Mouse (Mus musculus): ENCODE results near the gene Mylk3. TPM values are rescaled to one million over a fixed set of nuclear protein-coding genes. Genes with fewer than 3 reads are reported as not detected.

Gene Mylk3
- total RNA-seq, 2 experiments from 2014 or later = 3.6 to 5.2 TPM

GRCm38 (mm10) chr8:85408053-85408505, 21.9 kb upstream of the Mylk3 start:
- Histone ChIP-seq H3K27ac (no peak overlapping the region), H3K4me3 (no peak overlapping the region)
- DNase-seq (ENCODE audit: extremely low spot score in 1 of 2, low spot score in 2 of 2) = peak in 1 of 2 experiments; percentile 26
- intact Hi-C loops (cut with DNase I) = loop anchor here (2.0 kb wide), 1 partner anchor 97 kb away; no protein-coding TSS in a partner anchor
- TF ChIP-seq CTCF (IDR thresholded peaks at IDR 0.05) = peak; percentile 61

- DNase-seq (ENCODE audit: extremely low spot score in 1 of 2, low spot score in 2 of 2) = no peak
- H3K4me3 ChIP-seq = no peak overlapping the region
- TF ChIP-seq CTCF (IDR thresholded peaks at IDR 0.05) = no peak
- H3K27ac ChIP-seq = no peak overlapping the region
- intact Hi-C loops (cut with DNase I) = no loop called here
Measured at GRCm38 (mm10) chr8:85405961-85406360, 19.8 kb upstream of the Mylk3 start.

- intact Hi-C loops (cut with DNase I) = no loop called here
- no peak overlapping the region for H3K4me3 ChIP-seq
- DNase-seq (ENCODE audit: extremely low spot score in 1 of 2, low spot score in 2 of 2) = no peak
- no peak for TF ChIP-seq CTCF (IDR thresholded peaks at IDR 0.05)
- H3K27ac ChIP-seq = no peak overlapping the region
Measured at GRCm38 (mm10) chr8:85405418-85405817, 19.3 kb upstream of the Mylk3 start.

- intact Hi-C loops (cut with DNase I) = no loop called here
- DNase-seq (ENCODE audit: extremely low spot score in 1 of 2, low spot score in 2 of 2) = no peak
Measured at GRCm38 (mm10) chr8:85398548-85398947, 12.4 kb upstream of the Mylk3 start.

GRCm38 (mm10) chr8:85397508-85397907, 11.4 kb upstream of the Mylk3 start:
- TF ChIP-seq CTCF (IDR thresholded peaks at IDR 0.05) = peak; percentile 83
- Histone ChIP-seq H3K27ac (no peak overlapping the region), H3K4me3 (no peak overlapping the region)
- intact Hi-C loops (cut with DNase I) = no loop called here
- no peak for DNase-seq (ENCODE audit: extremely low spot score in 1 of 2, low spot score in 2 of 2)

More at GRCm38 (mm10) chr8:85398548-85398947, 12.4 kb upstream of the Mylk3 start:
- no peak overlapping the region for H3K4me3 ChIP-seq
- no peak overlapping the region for H3K27ac ChIP-seq
- TF ChIP-seq CTCF (IDR thresholded peaks at IDR 0.05) = no peak; the same call in none of the 2 replicates

GRCm38 (mm10) chr8:85396432-85397079, 10.4 kb upstream of the Mylk3 start:
- no peak for DNase-seq (ENCODE audit: extremely low spot score in 1 of 2, low spot score in 2 of 2)
- intact Hi-C loops (cut with DNase I) = no loop called here
- Histone ChIP-seq H3K4me3 (no peak overlapping the region), H3K27ac (no peak overlapping the region)
- no peak for TF ChIP-seq CTCF (IDR thresholded peaks at IDR 0.05)

- no peak for TF ChIP-seq CTCF (IDR thresholded peaks at IDR 0.05)
- Histone ChIP-seq H3K27ac (no peak overlapping the region), H3K4me3 (no peak overlapping the region)
- no peak for DNase-seq (ENCODE audit: extremely low spot score in 1 of 2, low spot score in 2 of 2)
- intact Hi-C loops (cut with DNase I) = no loop called here
Measured at GRCm38 (mm10) chr8:85395681-85396431, 9.7 kb upstream of the Mylk3 start.

GRCm38 (mm10) chr8:85395017-85395416, 8.9 kb upstream of the Mylk3 start:
- TF ChIP-seq CTCF (IDR thresholded peaks at IDR 0.05) = no peak
- intact Hi-C loops (cut with DNase I) = no loop called here
- no peak overlapping the region for H3K4me3 ChIP-seq
- DNase-seq (ENCODE audit: extremely low spot score in 1 of 2, low spot score in 2 of 2) = no peak
- no peak overlapping the region for H3K27ac ChIP-seq

GRCm38 (mm10) chr8:85393199-85393598, 7.1 kb upstream of the Mylk3 start:
- Histone ChIP-seq H3K27ac (no peak overlapping the region), H3K4me3 (no peak overlapping the region)
- intact Hi-C loops (cut with DNase I) = loop anchor here (5.0 kb wide), 1 partner anchor 56 kb away; no protein-coding TSS in a partner anchor
- no peak for TF ChIP-seq CTCF (IDR thresholded peaks at IDR 0.05)
- DNase-seq (ENCODE audit: extremely low spot score in 1 of 2, low spot score in 2 of 2) = no peak

GRCm38 (mm10) chr8:85391438-85391837, 5.3 kb upstream of the Mylk3 start:
- DNase-seq (ENCODE audit: extremely low spot score in 1 of 2, low spot score in 2 of 2) = no peak
- no peak for TF ChIP-seq CTCF (IDR thresholded peaks at IDR 0.05)
- intact Hi-C loops (cut with DNase I) = loop anchor here (5.0 kb wide), 1 partner anchor 54 kb away; no protein-coding TSS in a partner anchor
- H3K4me3 ChIP-seq = no peak overlapping the region
- H3K27ac ChIP-seq = no peak overlapping the region

GRCm38 (mm10) chr8:85381926-85382325, 4.2 kb downstream of the Mylk3 start:
- Histone ChIP-seq H3K4me3 (no peak overlapping the region), H3K27ac (peak overlapping the region; percentile 8; the same call in 1 of the 2 replicates)
- no peak for DNase-seq (ENCODE audit: extremely low spot score in 1 of 2, low spot score in 2 of 2)
- TF ChIP-seq CTCF (IDR thresholded peaks at IDR 0.05) = no peak
- intact Hi-C loops (cut with DNase I) = no loop called here

- Histone ChIP-seq H3K4me3 (no peak overlapping the region), H3K27ac (no peak overlapping the region)
- intact Hi-C loops (cut with DNase I) = no loop called here
- no peak for DNase-seq (ENCODE audit: extremely low spot score in 1 of 2, low spot score in 2 of 2)
- no peak for TF ChIP-seq CTCF (IDR thresholded peaks at IDR 0.05)
Measured at GRCm38 (mm10) chr8:85380824-85381209, 5.3 kb downstream of the Mylk3 start.
